23 mouse cellular contexts compared by ENCODE assay signal in genomic region chr1:64641069-64641468, GRCm38 (mm10).
"Had no signal": no experiment of that assay in that cellular context is flagged by ENCODE, and none has a peak within 500 bp of the region (broad histone marks: within the 10 kb centered on the region; RNA-seq: fewer than 3 reads in every experiment).

No protein-coding gene starts in this region.

- H3K36me3 ChIP-seq: limb, embryonic 12.5 days; limb, embryonic 15.5 days; midbrain, embryonic 12.5 days; midbrain, embryonic 15.5 days; neural tube, embryonic 12.5 days; neural tube, embryonic 15.5 days had no signal

- H3K27ac ChIP-seq: kidney, postnatal 0 days; layer of hippocampus, adult 2 months; limb, embryonic 12.5 days; limb, embryonic 15.5 days; liver, embryonic 14.5 days; macrophage; midbrain, embryonic 12.5 days; midbrain, embryonic 15.5 days; neural tube, embryonic 12.5 days; neural tube, embryonic 15.5 days; stomach, postnatal 0 days had no signal

- DNase-seq: kidney, postnatal 25 days; left cerebral cortex, postnatal 4 days; liver, postnatal 0 days; lung, embryonic 14.5 days; right cerebral cortex, adult 18-20 months; right cerebral cortex, postnatal 14 days; right cerebral cortex, postnatal 4 days; thymus, adult 2 months; thymus, postnatal 14 days; thymus, postnatal 4 days had no signal

- H3K9ac ChIP-seq: limb, embryonic 12.5 days; limb, embryonic 15.5 days; liver, embryonic 14.5 days; liver, postnatal 0 days; lung, embryonic 14.5 days; midbrain, embryonic 12.5 days; midbrain, embryonic 15.5 days; neural tube, embryonic 12.5 days; neural tube, embryonic 15.5 days had no signal

- H3K27me3 ChIP-seq: limb, embryonic 12.5 days; limb, embryonic 15.5 days; midbrain, embryonic 12.5 days; midbrain, embryonic 15.5 days; neural tube, embryonic 12.5 days; neural tube, embryonic 15.5 days had no signal

- H3K4me3 ChIP-seq: layer of hippocampus, adult 2 months; limb, embryonic 12.5 days; limb, embryonic 15.5 days; midbrain, embryonic 12.5 days; midbrain, embryonic 15.5 days; neural tube, embryonic 12.5 days; neural tube, embryonic 15.5 days had no signal

- H3K9me3 ChIP-seq: limb, embryonic 12.5 days; limb, embryonic 15.5 days; midbrain, embryonic 12.5 days; midbrain, embryonic 15.5 days; neural tube, embryonic 12.5 days; neural tube, embryonic 15.5 days had no signal

- H3K4me2 ChIP-seq: limb, embryonic 12.5 days; limb, embryonic 15.5 days; liver, embryonic 11.5 days; lung, embryonic 14.5 days; midbrain, embryonic 12.5 days; midbrain, embryonic 15.5 days; neural tube, embryonic 12.5 days; neural tube, embryonic 15.5 days had no signal

- H3K4me1 ChIP-seq: limb, embryonic 15.5 days; midbrain, embryonic 12.5 days; midbrain, embryonic 15.5 days; neural tube, embryonic 12.5 days; neural tube, embryonic 15.5 days had no signal

- ATAC-seq: liver, postnatal 0 days; lung, postnatal 0 days; midbrain, embryonic 15.5 days had no signal
